Mouse (Mus musculus): ENCODE data around the gene Ncoa5.

- no peak for TF ChIP-seq CTCF (IDR thresholded peaks at IDR 0.05; ENCODE audit: extremely low read depth, insufficient read depth, low read length)
- no peak for TF ChIP-seq POLR2A (IDR thresholded peaks at IDR 0.05; ENCODE audit: extremely low read depth, insufficient read depth, low read length)
Measured at GRCm38 (mm10) chr2:164994156-164994555, 40.5 kb downstream of the Ncoa5 start.

Measured in cortical plate, adult 2 months (tissue).